18 mouse cellular contexts compared by ENCODE assay signal in the genomic region with DNA sequence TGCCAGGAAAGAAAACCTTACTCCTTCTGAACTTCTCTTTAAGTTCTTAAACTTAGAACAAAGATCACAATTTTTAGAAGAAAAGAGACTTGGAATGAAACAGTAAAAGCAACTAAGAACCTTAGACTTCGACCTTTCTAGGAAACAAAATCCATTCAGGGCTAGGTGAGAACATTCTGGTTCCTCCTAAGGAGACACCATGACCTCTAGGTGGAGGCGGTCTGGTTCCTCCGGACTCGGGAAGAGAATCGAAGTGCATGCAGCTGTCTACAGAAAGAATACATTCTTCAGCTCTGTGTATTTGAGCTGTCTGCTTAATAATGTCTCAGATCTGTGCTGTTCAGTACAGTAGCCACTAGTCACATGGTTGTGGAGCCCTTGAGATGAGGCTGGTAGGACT.
"Had no signal": no experiment of that assay in that cellular context is flagged by ENCODE, and none has a peak within 500 bp of the region (broad histone marks: within the 10 kb centered on the region; RNA-seq: fewer than 3 reads in every experiment).

No protein-coding gene starts in this region.

- ATAC-seq: hindbrain, postnatal 0 days; midbrain, embryonic 16.5 days had no signal

- H3K4me1 ChIP-seq: lung, embryonic 15.5 days had no signal

- H3K4me2 ChIP-seq: limb, embryonic 13.5 days; liver, embryonic 13.5 days; lung, embryonic 15.5 days; midbrain, embryonic 11.5 days; neural tube, embryonic 13.5 days had no signal

- H3K9ac ChIP-seq: limb, embryonic 13.5 days; liver, embryonic 13.5 days; liver, postnatal 0 days; lung, embryonic 15.5 days; neural tube, embryonic 13.5 days had no signal

- H3K4me3 ChIP-seq: layer of hippocampus, adult 2 months; limb, embryonic 13.5 days; liver, embryonic 13.5 days; lung, embryonic 15.5 days; neural tube, embryonic 13.5 days had no signal

- H3K9me3 ChIP-seq: limb, embryonic 13.5 days; liver, embryonic 13.5 days; lung, embryonic 15.5 days; megakaryocyte, embryonic 14.5 days; neural tube, embryonic 13.5 days had no signal

- DNase-seq: liver, embryonic 13.5 days; liver, postnatal 0 days; lung, postnatal 14 days; retina, postnatal 1 day; right cerebral cortex, postnatal 4 days; spleen, adult 18-20 months; thymus, adult 18-20 months; thymus, postnatal 14 days had no signal

- H3K27ac ChIP-seq: hindbrain, postnatal 0 days; kidney, postnatal 0 days; layer of hippocampus, adult 2 months; limb, embryonic 13.5 days; liver, embryonic 13.5 days; lung, embryonic 15.5 days; macrophage; neural tube, embryonic 13.5 days had no signal

- H3K27me3 ChIP-seq: limb, embryonic 13.5 days; liver, embryonic 13.5 days; lung, embryonic 15.5 days; megakaryocyte, embryonic 14.5 days; neural tube, embryonic 13.5 days had no signal
